Mouse (Mus musculus): ENCODE data around the gene Stx11.

GRCm38 (mm10) chr10:12996736-12997477 is 32.8 kb upstream of the Stx11 start:
- TF ChIP-seq POLR2A (IDR thresholded peaks at IDR 0.05; ENCODE audit: low read depth, low read length) = no peak
- TF ChIP-seq CTCF (conservative IDR thresholded peaks at IDR 0.05; ENCODE audit: insufficient read depth, insufficient read length, low read depth, low read length) = peak; percentile 87
